Mouse (Mus musculus): Measurements from ENCODE around the gene Siglech.
"Not testable (repeated sequence)": the region's sequence is repeated elsewhere in the genome, so short reads cannot be mapped to it uniquely, and the experiment has no call there.

The Siglech gene

GRCm38 (mm10) chr7:55767926-55768325 is at the start of gene Siglech:
Gene Siglech, plus strand, starts transcription at chr7:55768178.
- no peak for DNase-seq (ENCODE audit: low spot score)

GRCm38 (mm10) chr7:55722673-55723072 is 45.3 kb upstream of the Siglech start:
- no peak for DNase-seq (ENCODE audit: low spot score)

- no peak for DNase-seq (ENCODE audit: low spot score)
Measured at GRCm38 (mm10) chr7:55728903-55729302, 39.1 kb upstream of the Siglech start.

- no peak for DNase-seq (ENCODE audit: low spot score)
Measured at GRCm38 (mm10) chr7:55734483-55734882, 33.5 kb upstream of the Siglech start.

GRCm38 (mm10) chr7:55737125-55737912 is 30.7 kb upstream of the Siglech start:
- peak; percentile 56 for DNase-seq (ENCODE audit: low spot score)

GRCm38 (mm10) chr7:55743614-55744267 is 24.2 kb upstream of the Siglech start:
- DNase-seq (ENCODE audit: low spot score): no peak

- no peak for DNase-seq (ENCODE audit: low spot score)
Measured at GRCm38 (mm10) chr7:55744566-55745220, 23.3 kb upstream of the Siglech start.

- no peak for DNase-seq (ENCODE audit: low spot score)
Measured at GRCm38 (mm10) chr7:55750841-55751240, 17.1 kb upstream of the Siglech start.

GRCm38 (mm10) chr7:55759346-55759745 is 8.6 kb upstream of the Siglech start:
- DNase-seq (ENCODE audit: low spot score): no peak

GRCm38 (mm10) chr7:55780011-55780410 is 12.0 kb downstream of the Siglech start:
- no peak for DNase-seq (ENCODE audit: low spot score)

- DNase-seq (ENCODE audit: low spot score): no peak
Measured at GRCm38 (mm10) chr7:55782493-55782892, 14.5 kb downstream of the Siglech start.

GRCm38 (mm10) chr7:55784580-55784979 is 16.6 kb downstream of the Siglech start:
- no peak for DNase-seq (ENCODE audit: low spot score)

GRCm38 (mm10) chr7:55790586-55790985 is 22.6 kb downstream of the Siglech start:
- DNase-seq (ENCODE audit: low spot score): not testable (repeated sequence)

- no peak for DNase-seq (ENCODE audit: low spot score)
Measured at GRCm38 (mm10) chr7:55792280-55792679, 24.3 kb downstream of the Siglech start.

GRCm38 (mm10) chr7:55793236-55793951 is 25.4 kb downstream of the Siglech start:
- no peak for DNase-seq (ENCODE audit: low spot score)

- DNase-seq (ENCODE audit: low spot score): peak; percentile 97
Measured at GRCm38 (mm10) chr7:55793952-55794603, 26.1 kb downstream of the Siglech start, which contains the start of gene Tubgcp5. Gene Tubgcp5, plus strand, starts transcription at chr7:55794154.

GRCm38 (mm10) chr7:55799981-55800380 is 32.0 kb downstream of the Siglech start:
- DNase-seq (ENCODE audit: low spot score): no peak

- no peak for DNase-seq (ENCODE audit: low spot score)
Measured at GRCm38 (mm10) chr7:55809967-55810366, 42.0 kb downstream of the Siglech start.

- DNase-seq (ENCODE audit: low spot score): no peak
Measured at GRCm38 (mm10) chr7:55824468-55824867, 56.5 kb downstream of the Siglech start.

GRCm38 (mm10) chr7:55827551-55827950 is 59.6 kb downstream of the Siglech start:
- DNase-seq (ENCODE audit: low spot score): no peak

Data from testis, postnatal 10 days (tissue).